Mouse (Mus musculus): ENCODE results near the gene Creb3l4. TPM values are rescaled to one million over a fixed set of nuclear protein-coding genes. Genes with fewer than 3 reads are reported as not detected.
"Not testable (repeated sequence)": the region's sequence is repeated elsewhere in the genome, so short reads cannot be mapped to it uniquely, and the experiment has no call there.

Creb3l4 gene
- under 1 TPM in 1 of 2 experiments, not detected in 1; 0.41 TPM for total RNA-seq (2021)
- long read RNA-seq, experiment 1, result 0 reads
- long read RNA-seq, experiment 2, result 0 reads

GRCm38 (mm10) chr3:90242984-90243775, at the start of gene Creb3l4:
TSS of gene Creb3l4 (minus strand) at chr3:90243512.
- peak; percentile 57 to 65 for DNase-seq

- DNase-seq, result peak; percentile 99 to 100
Observed at GRCm38 (mm10) chr3:90292345-90293275, 49.3 kb upstream of the Creb3l4 start, which contains the start of gene Gatad2b. TSS of gene Gatad2b (plus strand) at chr3:90293178.

DNA sequence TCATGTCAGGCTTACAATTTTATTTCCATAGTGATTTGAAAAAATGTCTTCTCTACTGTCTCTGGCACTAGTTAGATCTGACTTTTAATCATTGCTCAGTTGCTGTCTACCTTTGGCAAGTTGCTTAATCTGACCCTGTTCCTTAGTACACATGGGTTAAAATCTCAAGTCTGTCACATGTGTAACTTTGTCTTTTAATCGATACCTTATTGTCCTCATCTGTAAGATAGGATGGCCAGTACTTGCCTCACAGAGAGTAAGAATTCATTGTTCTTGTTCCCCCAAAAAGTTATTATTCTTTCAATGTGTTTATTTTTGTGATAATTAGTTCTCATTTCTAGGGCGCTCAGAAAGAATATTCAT, 48.7 kb upstream of the Creb3l4 start:
- no peak for DNase-seq

- no peak for DNase-seq
Observed at GRCm38 (mm10) chr3:90290602-90291001, 47.3 kb upstream of the Creb3l4 start.

GRCm38 (mm10) chr3:90289403-90289802, 46.1 kb upstream of the Creb3l4 start:
- not testable (repeated sequence) for DNase-seq

- DNase-seq, result no peak
Observed at GRCm38 (mm10) chr3:90284150-90284549, 40.8 kb upstream of the Creb3l4 start.

GRCm38 (mm10) chr3:90280708-90281107, 37.4 kb upstream of the Creb3l4 start:
- no peak for DNase-seq

- no peak for DNase-seq
Observed at GRCm38 (mm10) chr3:90279743-90280142, 36.4 kb upstream of the Creb3l4 start.

DNA sequence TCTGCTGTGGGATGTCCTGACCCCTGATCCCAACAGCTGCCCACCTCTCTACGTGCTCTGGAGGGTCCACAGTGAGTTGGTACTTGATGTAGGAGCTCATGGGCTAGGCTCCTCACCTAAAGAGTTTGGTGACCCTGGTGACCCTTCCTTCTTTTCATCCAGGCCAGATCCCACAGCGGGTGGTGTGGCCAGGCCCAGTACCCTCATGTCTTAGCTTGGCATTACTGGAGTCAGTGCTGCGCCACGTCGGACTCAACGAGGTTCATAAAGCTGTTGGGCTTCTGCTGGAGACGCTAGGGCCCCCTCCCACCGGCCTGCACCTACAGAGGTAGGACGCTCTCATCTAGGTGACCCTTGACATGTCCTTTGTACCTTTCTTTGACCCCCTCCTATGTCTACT, 35.9 kb upstream of the Creb3l4 start:
- DNase-seq, result no peak

- DNase-seq, result no peak
Observed at GRCm38 (mm10) chr3:90278211-90278610, 34.9 kb upstream of the Creb3l4 start.

DNA sequence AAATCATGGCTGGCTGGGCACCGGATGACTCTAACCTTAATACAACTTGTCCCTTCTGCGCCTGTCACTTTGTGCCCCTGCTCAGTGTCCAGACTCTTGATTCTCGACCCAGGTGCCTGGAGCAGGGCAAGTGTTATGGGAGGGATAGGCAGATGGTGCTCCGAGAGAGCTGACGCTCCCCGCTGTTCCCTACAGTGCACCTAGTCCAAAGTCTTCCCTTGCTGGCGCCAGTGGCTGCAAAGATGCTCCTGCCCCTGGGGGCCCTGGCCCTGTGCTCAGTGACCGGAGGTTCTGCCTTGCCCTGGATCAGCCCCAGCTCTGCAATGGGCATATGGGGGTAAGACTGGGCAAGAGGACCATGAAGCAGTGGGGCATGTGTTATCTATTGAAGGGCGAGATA, 34.5 kb upstream of the Creb3l4 start:
- DNase-seq, result no peak

GRCm38 (mm10) chr3:90276858-90277257, 33.5 kb upstream of the Creb3l4 start:
- no peak for DNase-seq

- DNase-seq, result no peak
Observed at GRCm38 (mm10) chr3:90275286-90275685, 32.0 kb upstream of the Creb3l4 start.

GRCm38 (mm10) chr3:90273855-90274254, 30.5 kb upstream of the Creb3l4 start:
- no peak for DNase-seq

- no peak for DNase-seq
Observed at GRCm38 (mm10) chr3:90272170-90272569, 28.9 kb upstream of the Creb3l4 start.

GRCm38 (mm10) chr3:90270784-90271183, 27.5 kb upstream of the Creb3l4 start:
- no peak for DNase-seq

GRCm38 (mm10) chr3:90268971-90269370, 25.7 kb upstream of the Creb3l4 start:
- DNase-seq, result no peak

DNA sequence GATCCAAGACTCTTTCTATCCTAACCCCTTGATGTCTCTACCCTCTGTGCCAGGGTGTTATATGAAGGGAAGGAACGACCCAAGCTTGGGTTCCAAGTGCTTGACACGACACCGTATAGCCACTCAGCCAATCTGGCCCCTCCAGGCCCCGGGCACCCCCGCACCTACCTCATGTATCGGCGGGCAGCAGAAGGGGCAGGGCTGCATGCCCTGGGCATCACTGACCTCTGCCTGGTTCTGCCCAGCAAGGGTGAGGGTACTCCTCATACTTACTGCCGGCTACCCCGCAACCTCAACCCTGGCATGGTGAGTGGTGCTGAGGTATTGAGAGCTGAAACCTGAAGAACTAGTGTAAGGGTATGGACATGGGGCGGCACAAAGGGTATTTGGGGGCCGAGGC, 24.9 kb upstream of the Creb3l4 start:
- DNase-seq, result no peak

- DNase-seq, result no peak
Observed at GRCm38 (mm10) chr3:90266901-90267775, 23.8 kb upstream of the Creb3l4 start.

DNA sequence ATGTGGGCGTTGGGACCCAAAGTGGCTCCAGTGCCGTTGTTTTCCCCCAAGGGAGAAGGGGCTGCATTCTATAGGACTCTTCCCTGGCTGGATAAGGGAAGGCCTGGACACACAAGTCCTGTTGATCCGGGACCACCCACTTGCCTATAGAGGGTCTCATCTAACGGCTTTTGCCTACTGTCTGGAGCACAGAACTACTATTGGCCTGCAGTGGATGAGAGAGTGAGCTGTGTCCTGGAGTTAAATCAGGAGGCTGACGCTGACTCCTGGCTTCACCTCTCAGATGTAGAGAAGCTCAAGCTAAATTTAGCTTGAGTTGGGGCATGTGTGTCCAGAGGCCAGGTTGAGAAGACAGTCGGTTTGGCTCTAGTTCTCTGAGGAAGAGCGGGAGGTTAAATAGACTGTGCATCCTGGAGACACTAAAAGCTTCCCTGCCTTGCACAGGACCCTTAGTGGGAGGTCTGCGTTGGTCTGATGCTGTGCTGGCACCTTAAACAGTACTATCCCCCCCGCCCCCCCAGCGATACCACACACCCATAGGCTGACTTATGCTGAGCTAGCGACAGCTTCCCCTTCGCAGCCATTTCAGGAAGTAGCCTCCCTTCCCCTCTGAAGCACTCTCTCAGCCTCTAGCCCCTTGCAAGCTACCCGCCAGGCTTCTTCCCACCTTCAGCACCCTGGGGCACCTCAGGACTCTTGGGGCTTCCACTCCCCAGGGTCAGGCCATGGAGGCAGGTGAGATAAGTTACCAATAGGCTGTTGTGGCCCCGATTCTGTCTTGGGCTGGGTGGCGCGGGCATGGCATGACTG, 22.8 kb upstream of the Creb3l4 start:
- peak; percentile 63 to 78 for DNase-seq
